Mouse (Mus musculus) frontal cortex, adult (tissue): ENCODE measurements around the gene Rassf3.

ENCODE experiments used
- ATAC-seq: cut with Nextera tagmentation; 2 replicates; pipeline ENCODE4 v1.9.2; 2017; ENCODE audit warnings: mild to moderate bottlenecking, moderate library complexity, mixed read lengths; ENCODE audit not compliant: low TSS enrichment

The Rassf3 gene

GRCm38 (mm10) chr10:121461404-121462161, 14.6 kb downstream of the Rassf3 start:
- peak; percentile 42 for ATAC-seq

GRCm38 (mm10) chr10:121459124-121459853, 16.9 kb downstream of the Rassf3 start:
- ATAC-seq, result no peak

GRCm38 (mm10) chr10:121458408-121458807, 17.7 kb downstream of the Rassf3 start:
- ATAC-seq, result peak; percentile 41; the same call in 1 of the 2 replicates

- no peak for ATAC-seq
Observed at GRCm38 (mm10) chr10:121457381-121457780, 18.8 kb downstream of the Rassf3 start.

- no peak for ATAC-seq
Observed at GRCm38 (mm10) chr10:121455517-121455916, 20.6 kb downstream of the Rassf3 start.

GRCm38 (mm10) chr10:121454708-121455475, 21.3 kb downstream of the Rassf3 start:
- no peak for ATAC-seq

- no peak for ATAC-seq
Observed at GRCm38 (mm10) chr10:121454033-121454432, 22.1 kb downstream of the Rassf3 start.

GRCm38 (mm10) chr10:121445808-121446207, 30.3 kb downstream of the Rassf3 start:
- no peak for ATAC-seq

- no peak for ATAC-seq
Observed at GRCm38 (mm10) chr10:121444198-121444597, 31.9 kb downstream of the Rassf3 start.

- ATAC-seq, result no peak
Observed at GRCm38 (mm10) chr10:121443791-121444190, 32.4 kb downstream of the Rassf3 start.

GRCm38 (mm10) chr10:121439310-121439731, 36.8 kb downstream of the Rassf3 start:
- no peak for ATAC-seq

GRCm38 (mm10) chr10:121438109-121438508, 38.0 kb downstream of the Rassf3 start:
- ATAC-seq, result no peak

- ATAC-seq, result no peak
Observed at GRCm38 (mm10) chr10:121436693-121437092, 39.5 kb downstream of the Rassf3 start.

GRCm38 (mm10) chr10:121436258-121436645, 39.9 kb downstream of the Rassf3 start:
- no peak for ATAC-seq

GRCm38 (mm10) chr10:121435546-121436257, 40.4 kb downstream of the Rassf3 start:
- no peak for ATAC-seq

- ATAC-seq, result no peak
Observed at GRCm38 (mm10) chr10:121434441-121435103, 41.6 kb downstream of the Rassf3 start.

- peak; percentile 5; the same call in 1 of the 2 replicates for ATAC-seq
Observed at GRCm38 (mm10) chr10:121432635-121433280, 43.4 kb downstream of the Rassf3 start.

GRCm38 (mm10) chr10:121432041-121432634, 44.0 kb downstream of the Rassf3 start:
- ATAC-seq, result no peak

GRCm38 (mm10) chr10:121430764-121431540, 45.2 kb downstream of the Rassf3 start:
- no peak for ATAC-seq
